Mouse (Mus musculus) midbrain, embryonic 13.5 days (tissue): ENCODE data around the gene Zfp184. TPM values are rescaled to one million over a fixed set of nuclear protein-coding genes. Genes with fewer than 3 reads are reported as not detected.
"Not testable (repeated sequence)": the region's sequence is repeated elsewhere in the genome, so short reads cannot be mapped to it uniquely, and the experiment has no call there.

ENCODE experiments used
- ATAC-seq: fragments of 200-750 bp; cut with Nextera tagmentation; 2 replicates; pipeline ENCODE4 v1.8.0; 2017; ENCODE audit warnings: mild to moderate bottlenecking, moderate TSS enrichment, moderate library complexity
- H3K27ac ChIP-seq: fragments of 300-500 bp; sonication (generic); 2 replicates; pipeline ENCODE4 v1.5.1; 2015; ENCODE audit warnings: inconsistent platforms, mild to moderate bottlenecking, moderate library complexity
- H3K27me3 ChIP-seq: fragments of 300-500 bp; sonication (generic); 2 replicates; pipeline ENCODE4 v1.6.1; 2015; ENCODE audit warnings: mild to moderate bottlenecking, inconsistent platforms
- H3K36me3 ChIP-seq: fragments of 300-500 bp; sonication (generic); 2 replicates; pipeline ENCODE4 v1.6.1; 2015; ENCODE audit warnings: mild to moderate bottlenecking, inconsistent platforms
- H3K4me1 ChIP-seq: fragments of 300-500 bp; sonication (generic); replicated peaks from 2 replicates; pipeline ENCODE4 v1.6.1; 2015; ENCODE audit warnings: inconsistent platforms
- H3K4me2 ChIP-seq: fragments of 300-500 bp; sonication (generic); replicated peaks from 2 replicates; pipeline ENCODE4 v1.6.1; 2015; ENCODE audit warnings: moderate library complexity, mild to moderate bottlenecking, inconsistent platforms
- H3K4me3 ChIP-seq: fragments of 300-500 bp; sonication (generic); replicated peaks from 2 replicates; pipeline ENCODE4 v1.5.1; 2015; ENCODE audit warnings: mild to moderate bottlenecking, inconsistent platforms
- H3K9ac ChIP-seq: fragments of 300-500 bp; sonication (generic); replicated peaks from 2 replicates; pipeline ENCODE4 v1.6.1; 2015; ENCODE audit warnings: mild to moderate bottlenecking, inconsistent platforms
- H3K9me3 ChIP-seq: fragments of 300-500 bp; sonication (generic); 2 replicates; pipeline ENCODE4 v1.6.1; 2016; ENCODE audit warnings: mild to moderate bottlenecking, inconsistent platforms
- WGBS: fragments of 180-500 bp; shearing (Covaris S2); methylation state at CpG from one replicate; pipeline ENCODE4 v1.1.7; 2015; 5-methylcytosine and 5-hydroxymethylcytosine counted together
- polyA plus RNA-seq: library from polyadenylated mRNA; unstranded; fragments of >200 nt; fragmentation: Nextera tagmentation; extraction: Ambion mirVana; gene quantifications from 2 replicates; pipeline ENCODE4 v1.2.1, GENCODE M21; 2015

Zfp184 gene
- polyA plus RNA-seq, result 20.5 and 22.3 TPM in 2 replicates

- no peaks in the 10 kb centered on the region for H3K9me3 ChIP-seq
- H3K4me1 ChIP-seq, result peaks cover 18% of the 10 kb centered on the region
- peak within 1 kb of the TSS; percentile 61 for H3K4me2 ChIP-seq
- under 1% methylated on average over 50 of the region's 50 CpGs for WGBS
- H3K27ac ChIP-seq, result peak within 1 kb of the TSS; percentile 67
- no peaks in the 10 kb centered on the region for H3K27me3 ChIP-seq
- H3K4me3 ChIP-seq, result peak within 1 kb of the TSS; percentile 71
- ATAC-seq, result peak; percentile 97
- peaks cover 16% of the 10 kb centered on the region for H3K36me3 ChIP-seq
- peak within 1 kb of the TSS; percentile 78 for H3K9ac ChIP-seq
These were observed at the start of gene Zfp184 for GRCm38 (mm10) chr13:21944926-21945740. Gene Zfp184 (plus strand): TSS chr13:21945094.

DNA sequence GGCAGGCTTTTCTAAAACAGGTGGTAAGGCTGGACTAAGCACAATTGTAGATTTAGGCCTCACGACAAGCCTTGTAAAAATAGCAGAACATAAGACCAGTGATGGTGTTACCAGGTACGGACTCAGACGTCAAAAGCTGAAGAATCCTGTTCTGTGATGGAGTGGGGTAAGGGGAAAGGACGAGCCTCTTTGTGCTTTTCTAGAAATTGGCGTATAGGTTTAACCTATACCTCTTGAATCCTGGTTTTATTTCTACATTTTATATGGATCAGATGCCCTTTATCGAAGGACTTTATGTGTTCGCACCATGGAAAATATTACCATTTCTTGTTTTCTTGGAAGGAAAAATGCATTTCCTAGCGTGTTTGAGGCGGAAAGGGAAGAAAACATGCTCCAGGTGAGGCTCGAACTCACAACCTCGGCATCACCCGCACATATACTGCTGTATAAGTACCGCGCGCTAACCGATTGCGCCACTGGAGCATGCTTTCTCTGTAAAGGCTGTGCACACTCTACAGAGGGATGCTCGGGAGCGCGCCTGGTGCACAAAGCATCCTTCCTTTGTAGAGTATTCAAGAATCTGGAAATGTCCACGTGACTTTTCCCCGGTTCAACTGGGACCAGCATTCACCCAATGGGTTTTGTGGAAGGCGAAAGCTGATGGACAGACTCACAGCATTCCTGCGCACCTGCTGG lies 48.2 kb upstream of the Zfp184 start:
- H3K4me3 ChIP-seq, result peak overlapping the region; percentile 61
- H3K4me2 ChIP-seq, result peak overlapping the region; percentile 58
- H3K27ac ChIP-seq, result peak overlapping the region; percentile 89
- ATAC-seq, result peak; percentile 99
- peak overlapping the region; percentile 80 for H3K9ac ChIP-seq
- no peaks in the 10 kb centered on the region for H3K9me3 ChIP-seq
- 5% methylated on average over 24 of the region's 24 CpGs for WGBS
- H3K36me3 ChIP-seq, result no peaks in the 10 kb centered on the region
- 0 out of 2 replicates have a peak, but pooled peaks cover 7% of the 10 kb centered on the region for H3K4me1 ChIP-seq
- no peaks in the 10 kb centered on the region for H3K27me3 ChIP-seq

DNA sequence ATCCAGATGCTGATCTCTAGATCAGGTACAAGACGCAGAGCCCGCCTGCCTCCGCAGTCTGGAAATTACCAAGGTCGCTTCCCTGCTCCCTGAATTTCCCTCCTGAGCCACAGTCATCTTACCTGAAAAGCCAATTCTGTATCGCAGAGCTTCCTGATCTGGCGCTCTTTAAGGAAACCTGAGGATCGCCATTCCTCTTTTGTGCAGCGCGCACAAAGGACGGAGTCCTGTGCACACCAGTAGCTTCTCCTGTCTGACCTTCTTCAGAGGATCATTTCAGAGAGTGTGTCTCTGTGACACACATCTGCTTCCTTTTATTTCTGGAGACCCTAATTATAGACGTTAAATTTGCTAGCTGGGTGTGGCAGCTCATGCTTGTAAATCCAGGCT lies 47.7 kb upstream of the Zfp184 start:
- Histone ChIP-seq H3K4me2 (peak overlapping the region; percentile 58), H3K36me3 (no peaks in the 10 kb centered on the region), H3K4me1 (0 out of 2 replicates have a peak, but pooled peaks cover 7% of the 10 kb centered on the region), H3K9ac (peak overlapping the region; percentile 80), H3K4me3 (peak overlapping the region; percentile 61), H3K9me3 (no peaks in the 10 kb centered on the region), H3K27me3 (no peaks in the 10 kb centered on the region), H3K27ac (peak overlapping the region; percentile 89)
- WGBS, result 1% methylated on average over 11 of the region's 11 CpGs
- no peak for ATAC-seq

GRCm38 (mm10) chr13:21900870-21901565 lies 43.9 kb upstream of the Zfp184 start:
- H3K27ac ChIP-seq, H3K4me1 ChIP-seq, ATAC-seq, H3K9me3 ChIP-seq, H3K36me3 ChIP-seq, H3K4me3 ChIP-seq, H3K4me2 ChIP-seq, H3K9ac ChIP-seq, H3K27me3 ChIP-seq: not testable (repeated sequence)
- WGBS, result 91% methylated on average over 9 of the region's 9 CpGs

DNA sequence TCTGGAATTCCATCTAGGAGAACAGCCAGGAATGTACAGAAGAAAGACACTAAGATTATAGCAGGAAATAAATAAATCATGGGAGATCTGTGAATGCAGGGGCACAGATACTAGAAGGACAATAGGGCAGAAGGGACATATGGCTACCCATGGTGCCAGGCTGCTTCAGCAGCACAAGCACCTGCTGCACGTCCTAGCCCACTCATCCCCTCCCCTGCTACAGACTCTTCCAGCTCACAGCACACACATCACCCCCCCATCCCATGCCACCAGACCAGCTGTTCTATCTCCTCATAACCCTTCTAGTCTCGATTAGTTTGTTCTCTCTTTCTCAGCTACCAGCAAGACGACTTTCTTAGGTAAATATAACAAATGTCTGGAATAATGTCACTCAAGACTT lies 41.4 kb upstream of the Zfp184 start:
- Histone ChIP-seq H3K36me3 (no peaks in the 10 kb centered on the region), H3K9me3 (no peaks in the 10 kb centered on the region), H3K27ac (no peak overlapping the region), H3K4me2 (no peak overlapping the region), H3K4me3 (no peak overlapping the region), H3K4me1 (no peaks in the 10 kb centered on the region), H3K9ac (no peak overlapping the region), H3K27me3 (peaks cover 5% of the 10 kb centered on the region; the same call in 1 of the 2 replicates)
- WGBS, result 59% methylated on average over 3 of the region's 3 CpGs
- no peak for ATAC-seq

- H3K9me3 ChIP-seq, H3K27me3 ChIP-seq, H3K27ac ChIP-seq, H3K4me3 ChIP-seq, H3K36me3 ChIP-seq, H3K4me2 ChIP-seq, H3K4me1 ChIP-seq, ATAC-seq, H3K9ac ChIP-seq: not testable (repeated sequence)
- 74% methylated on average over 4 of the region's 4 CpGs for WGBS
These were observed 40.8 kb upstream of the Zfp184 start for GRCm38 (mm10) chr13:21904090-21904489.

GRCm38 (mm10) chr13:21906301-21906700 lies 38.6 kb upstream of the Zfp184 start:
- H3K9me3 ChIP-seq, result no peaks in the 10 kb centered on the region
- no peak overlapping the region for H3K27ac ChIP-seq
- no peak overlapping the region for H3K4me3 ChIP-seq
- H3K36me3 ChIP-seq, result no peaks in the 10 kb centered on the region
- ATAC-seq, result no peak
- H3K27me3 ChIP-seq, result peaks cover 7% of the 10 kb centered on the region; the same call in 1 of the 2 replicates
- WGBS, result 33% methylated on average over 7 of the region's 7 CpGs
- H3K9ac ChIP-seq, result no peak overlapping the region
- H3K4me1 ChIP-seq, result no peaks in the 10 kb centered on the region
- H3K4me2 ChIP-seq, result no peak overlapping the region

DNA sequence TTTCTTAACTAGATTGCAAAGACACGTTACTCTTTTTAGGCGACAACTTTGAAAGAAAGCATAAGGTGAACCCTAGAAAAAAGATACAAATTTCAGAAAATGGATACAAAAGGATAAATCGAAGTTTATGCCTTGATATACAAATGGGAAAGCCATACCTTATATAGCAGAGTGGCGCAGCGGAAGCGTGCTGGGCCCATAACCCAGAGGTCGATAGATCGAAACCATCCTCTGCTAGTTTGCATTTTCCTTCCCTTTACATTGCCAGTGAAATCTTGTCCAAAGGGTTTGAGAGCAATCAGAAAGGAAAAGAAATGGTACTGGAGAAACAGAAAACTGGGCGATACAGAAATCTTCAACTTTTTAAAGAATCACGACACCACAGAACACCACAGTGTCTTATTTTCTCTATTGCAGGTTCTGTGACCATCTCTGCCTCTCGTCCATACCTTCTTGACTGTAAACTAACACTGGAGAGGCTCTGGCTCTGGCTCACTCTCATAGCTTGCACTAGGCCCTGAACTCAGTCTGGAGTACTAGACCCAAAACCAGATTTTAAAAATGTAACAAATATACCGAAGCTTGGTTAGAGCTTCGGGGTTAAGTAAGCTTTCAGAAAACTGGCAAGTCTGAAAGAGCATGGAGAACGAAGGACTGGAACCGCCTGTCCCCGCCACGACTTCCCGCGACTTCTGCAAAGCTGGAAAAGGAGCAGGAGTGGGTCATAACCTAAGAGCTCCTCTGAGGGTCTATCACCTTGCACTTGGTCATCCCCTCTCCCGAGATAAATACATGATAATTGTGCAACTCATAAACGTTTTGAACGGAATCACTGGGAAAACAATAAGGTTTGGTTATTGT lies 37.7 kb upstream of the Zfp184 start:
- H3K27ac ChIP-seq, result no peak overlapping the region
- H3K4me3 ChIP-seq, result no peak overlapping the region
- no peak overlapping the region for H3K9ac ChIP-seq
- H3K27me3 ChIP-seq, result peaks cover 10% of the 10 kb centered on the region; the same call in 1 of the 2 replicates
- ATAC-seq, result no peak
- H3K36me3 ChIP-seq, result no peaks in the 10 kb centered on the region
- peak overlapping the region; percentile 7; the same call in 1 of the 2 replicates for H3K4me2 ChIP-seq
- H3K4me1 ChIP-seq, result no peaks in the 10 kb centered on the region
- no peaks in the 10 kb centered on the region for H3K9me3 ChIP-seq
- 8% methylated on average over 22 of the region's 22 CpGs for WGBS

DNA sequence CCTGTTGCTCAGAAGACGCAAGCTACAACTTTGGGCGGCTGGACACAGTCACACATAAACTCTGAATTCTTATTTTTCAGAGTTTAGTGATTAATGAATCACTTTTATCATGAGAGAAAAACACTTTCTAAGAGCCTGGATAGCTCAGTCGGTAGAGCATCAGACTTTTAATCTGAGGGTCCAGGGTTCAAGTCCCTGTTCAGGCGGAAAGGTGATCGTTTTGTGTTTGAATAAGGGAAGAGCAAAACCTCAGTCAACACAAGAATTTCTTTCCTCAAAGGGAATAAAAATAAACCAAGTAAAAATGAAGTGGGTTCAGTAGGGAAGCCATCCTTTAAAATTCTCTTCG lies 37.1 kb upstream of the Zfp184 start:
- H3K9ac ChIP-seq, H3K4me3 ChIP-seq, H3K9me3 ChIP-seq, H3K36me3 ChIP-seq, H3K4me1 ChIP-seq, H3K27me3 ChIP-seq, ATAC-seq, H3K27ac ChIP-seq: not testable (repeated sequence)
- H3K4me2 ChIP-seq, result 0 out of 2 replicates have a peak overlapping the region, but pooled peaks have one; percentile 7
- WGBS, result 15% methylated on average over 6 of the region's 6 CpGs

- no peak for ATAC-seq
- no peaks in the 10 kb centered on the region for H3K36me3 ChIP-seq
- 5% methylated on average over 7 of the region's 7 CpGs for WGBS
- peaks cover 31% of the 10 kb centered on the region for H3K27me3 ChIP-seq
- no peaks in the 10 kb centered on the region for H3K9me3 ChIP-seq
- no peak overlapping the region; the same call in 1 of the 2 replicates for H3K4me3 ChIP-seq
- no peaks in the 10 kb centered on the region for H3K4me1 ChIP-seq
- H3K9ac ChIP-seq, result no peak overlapping the region
- H3K4me2 ChIP-seq, result 0 out of 2 replicates have a peak overlapping the region, but pooled peaks have one; percentile 12
- no peak overlapping the region for H3K27ac ChIP-seq
These were observed 34.2 kb upstream of the Zfp184 start for GRCm38 (mm10) chr13:21910735-21911134.

- no peaks in the 10 kb centered on the region for H3K4me1 ChIP-seq
- H3K4me3 ChIP-seq, result no peak overlapping the region; the same call in 1 of the 2 replicates
- H3K36me3 ChIP-seq, result no peaks in the 10 kb centered on the region
- peaks cover 34% of the 10 kb centered on the region for H3K27me3 ChIP-seq
- 0 out of 2 replicates have a peak overlapping the region, but pooled peaks have one; percentile 12 for H3K4me2 ChIP-seq
- no peaks in the 10 kb centered on the region for H3K9me3 ChIP-seq
- H3K9ac ChIP-seq, result no peak overlapping the region
- no peak overlapping the region for H3K27ac ChIP-seq
- WGBS, result 4% methylated on average over 17 of the region's 17 CpGs
- no peak for ATAC-seq
These were observed 33.7 kb upstream of the Zfp184 start for GRCm38 (mm10) chr13:21911147-21911546.
